Mouse (Mus musculus): ENCODE measurements around the gene Hmga1b. TPM values are rescaled to one million over a fixed set of nuclear protein-coding genes. Genes with fewer than 3 reads are reported as not detected.

The Hmga1b gene
- polyA plus RNA-seq, 1 experiment from 2014 or later: 8.3 TPM

DNA sequence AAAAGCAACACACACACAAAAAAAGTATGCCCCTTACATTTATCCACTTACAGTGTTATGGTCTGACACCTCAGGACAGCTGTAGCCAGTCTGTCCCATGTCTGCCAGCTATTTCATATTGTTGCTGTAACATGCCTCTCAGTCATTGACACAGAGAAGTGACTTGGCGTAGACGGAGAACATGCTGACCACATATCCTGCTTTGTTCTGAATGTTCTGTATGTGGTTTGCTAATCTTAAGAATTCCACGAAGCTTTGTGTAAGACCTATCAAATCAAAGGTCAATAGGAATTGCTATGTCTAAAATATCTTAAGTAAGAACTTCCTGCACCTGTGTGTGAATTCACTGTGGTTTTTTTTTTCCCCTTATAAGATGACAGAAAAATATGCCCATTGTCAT lies 35.6 kb downstream of the Hmga1b start:
- no peak for DNase-seq (ENCODE audit: low spot score)
- Histone ChIP-seq H3K27me3 (ENCODE audit: control insufficient read depth, insufficient read depth, low read length) (no peaks in the 10 kb centered on the region), H3K4me1 (replicated peaks; ENCODE audit: control insufficient read depth, insufficient read depth, low read length) (peaks cover 11% of the 10 kb centered on the region; the same call in 1 of the 2 replicates), H3K4me2 (ENCODE audit: low read depth, low read length, severe bottlenecking) (no peak overlapping the region), H3K9me3 (ENCODE audit: control insufficient read depth, low read length) (no peaks in the 10 kb centered on the region), H3K27ac (ENCODE audit: low read depth, low read length) (no peak overlapping the region), H3K4me3 (ENCODE audit: low read depth, low read length) (no peak overlapping the region), H3K36me3 (ENCODE audit: control insufficient read depth, insufficient read depth, low read length) (peaks cover 4% of the 10 kb centered on the region), H3K9ac (ENCODE audit: low read length) (no peak overlapping the region)
- 91% methylated on average over 3 of the region's 3 CpGs for WGBS
- ATAC-seq (replicated peaks; ENCODE audit: low FRiP score): no peak

DNA sequence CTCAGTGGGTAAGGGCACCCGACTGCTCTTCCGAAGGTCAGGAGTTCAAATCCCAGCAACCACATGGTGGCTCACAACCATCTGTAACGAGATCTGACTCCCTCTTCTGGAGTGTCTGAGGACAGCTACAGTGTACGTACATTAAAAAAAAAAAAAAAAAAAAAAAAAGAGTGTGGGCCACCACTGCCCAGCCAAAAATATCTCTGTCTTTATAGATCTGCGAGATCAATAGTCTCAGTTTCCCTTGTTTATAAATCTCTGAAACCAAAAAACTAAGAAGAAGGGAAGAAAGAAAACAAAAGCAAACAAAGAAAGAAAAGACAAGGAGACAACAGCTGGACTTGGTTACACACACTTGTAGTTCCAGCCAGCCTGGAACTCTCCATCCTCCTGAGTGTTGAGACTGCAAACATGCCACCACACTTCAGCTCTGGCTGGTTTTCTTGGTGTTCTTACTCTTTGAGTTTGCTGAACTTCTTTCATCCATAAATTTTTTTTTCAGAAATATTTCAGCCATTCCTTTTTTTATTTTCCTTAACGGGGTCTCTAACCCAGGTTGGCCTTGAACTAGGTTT lies 36.8 kb downstream of the Hmga1b start:
- Histone ChIP-seq H3K9ac (ENCODE audit: low read length) (no peak overlapping the region; the same call in 1 of the 2 replicates), H3K27ac (ENCODE audit: low read depth, low read length) (no peak overlapping the region), H3K4me3 (ENCODE audit: low read depth, low read length) (no peak overlapping the region), H3K4me1 (replicated peaks; ENCODE audit: control insufficient read depth, insufficient read depth, low read length) (peaks cover 11% of the 10 kb centered on the region; the same call in 1 of the 2 replicates), H3K4me2 (ENCODE audit: low read depth, low read length, severe bottlenecking) (no peak overlapping the region), H3K27me3 (ENCODE audit: control insufficient read depth, insufficient read depth, low read length) (no peaks in the 10 kb centered on the region), H3K9me3 (ENCODE audit: control insufficient read depth, low read length) (no peaks in the 10 kb centered on the region), H3K36me3 (ENCODE audit: control insufficient read depth, insufficient read depth, low read length) (no peaks in the 10 kb centered on the region)
- DNase-seq (ENCODE audit: low spot score) (no peak), ATAC-seq (replicated peaks; ENCODE audit: low FRiP score) (no peak)
- WGBS: 75% methylated on average over 6 of the region's 6 CpGs

DNA sequence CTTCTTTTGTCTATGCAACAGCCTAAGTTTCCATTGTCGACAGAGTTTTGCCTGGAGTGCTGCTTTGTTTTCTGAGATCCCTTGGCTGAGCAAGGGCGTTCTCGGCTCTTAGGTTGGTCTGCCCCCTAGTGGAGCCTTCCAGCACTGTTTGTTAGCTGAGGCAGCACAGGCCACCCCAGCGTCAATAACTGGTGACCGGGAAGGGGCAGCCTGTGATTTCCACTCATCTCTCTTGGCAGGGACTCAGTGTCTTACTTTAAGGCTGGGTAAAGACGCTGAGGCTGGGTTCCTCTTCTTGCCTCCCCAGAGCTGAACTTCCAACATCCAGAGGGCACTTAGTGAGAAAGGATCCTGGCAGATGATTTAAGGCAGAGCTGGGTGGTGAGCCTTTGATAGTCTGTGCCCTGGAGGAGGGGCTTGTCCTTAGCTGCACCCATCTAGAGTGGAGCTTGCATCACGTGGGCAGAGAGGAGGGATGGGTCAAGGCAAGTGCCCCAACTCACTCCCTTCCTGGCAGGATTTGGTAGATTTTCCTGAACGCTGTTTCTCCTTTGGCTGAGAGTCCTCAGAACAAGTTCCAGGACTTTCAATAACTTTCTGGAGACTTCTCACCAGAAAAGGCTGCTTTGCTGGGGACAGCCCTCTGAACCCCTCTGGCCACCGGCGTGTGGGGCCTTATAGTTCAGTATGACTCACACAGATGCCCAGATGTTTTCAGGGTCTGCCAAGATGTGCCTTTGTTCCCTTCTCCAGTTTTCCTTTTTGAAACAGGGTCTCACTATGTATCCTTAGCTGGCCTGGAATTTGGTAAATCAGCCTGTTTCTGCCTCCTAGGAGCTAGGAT lies 37.7 kb downstream of the Hmga1b start:
- Histone ChIP-seq H3K4me3 (ENCODE audit: low read depth, low read length) (no peak overlapping the region), H3K9me3 (ENCODE audit: control insufficient read depth, low read length) (no peaks in the 10 kb centered on the region), H3K4me2 (ENCODE audit: low read depth, low read length, severe bottlenecking) (no peak overlapping the region), H3K9ac (ENCODE audit: low read length) (peak overlapping the region; percentile 39; the same call in 1 of the 2 replicates), H3K27me3 (ENCODE audit: control insufficient read depth, insufficient read depth, low read length) (no peaks in the 10 kb centered on the region), H3K27ac (ENCODE audit: low read depth, low read length) (no peak overlapping the region), H3K4me1 (replicated peaks; ENCODE audit: control insufficient read depth, insufficient read depth, low read length) (peaks cover 7% of the 10 kb centered on the region; the same call in 1 of the 2 replicates), H3K36me3 (ENCODE audit: control insufficient read depth, insufficient read depth, low read length) (no peaks in the 10 kb centered on the region; the same call in 1 of the 2 replicates)
- ATAC-seq (replicated peaks; ENCODE audit: low FRiP score) (peak; percentile 51), DNase-seq (ENCODE audit: low spot score) (peak; percentile 92)
- WGBS: 12% methylated on average over 10 of the region's 10 CpGs

DNA sequence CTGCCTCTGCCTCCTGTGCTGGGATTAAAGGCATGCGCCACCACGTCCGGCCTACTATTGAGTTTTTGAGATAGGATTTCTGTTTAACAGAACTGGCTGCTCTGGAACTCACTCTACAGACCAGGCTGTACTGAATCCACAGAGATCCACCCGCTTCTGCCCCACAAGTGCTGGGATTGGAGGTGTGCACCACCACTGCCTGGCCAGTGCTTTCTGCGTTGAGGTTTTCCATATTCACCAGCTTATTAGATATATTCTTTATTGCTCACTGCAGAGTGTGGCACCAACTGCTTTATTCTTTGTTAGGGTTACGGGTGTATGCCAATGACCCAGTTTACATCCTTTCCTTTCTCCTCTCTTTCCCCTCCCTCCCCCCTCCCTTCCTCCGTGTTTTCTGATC lies 41.7 kb downstream of the Hmga1b start:
- Histone ChIP-seq H3K9ac (ENCODE audit: low read length) (no peak overlapping the region), H3K36me3 (ENCODE audit: control insufficient read depth, insufficient read depth, low read length) (peaks cover 22% of the 10 kb centered on the region), H3K4me1 (replicated peaks; ENCODE audit: control insufficient read depth, insufficient read depth, low read length) (0 out of 2 replicates have a peak, but pooled peaks cover 2% of the 10 kb centered on the region), H3K27me3 (ENCODE audit: control insufficient read depth, insufficient read depth, low read length) (no peaks in the 10 kb centered on the region), H3K27ac (ENCODE audit: low read depth, low read length) (no peak overlapping the region), H3K9me3 (ENCODE audit: control insufficient read depth, low read length) (no peaks in the 10 kb centered on the region), H3K4me3 (ENCODE audit: low read depth, low read length) (no peak overlapping the region), H3K4me2 (ENCODE audit: low read depth, low read length, severe bottlenecking) (no peak overlapping the region)
- ATAC-seq (replicated peaks; ENCODE audit: low FRiP score): no peak
- no peak for DNase-seq (ENCODE audit: low spot score)
- 84% methylated on average over 7 of the region's 7 CpGs for WGBS

DNA sequence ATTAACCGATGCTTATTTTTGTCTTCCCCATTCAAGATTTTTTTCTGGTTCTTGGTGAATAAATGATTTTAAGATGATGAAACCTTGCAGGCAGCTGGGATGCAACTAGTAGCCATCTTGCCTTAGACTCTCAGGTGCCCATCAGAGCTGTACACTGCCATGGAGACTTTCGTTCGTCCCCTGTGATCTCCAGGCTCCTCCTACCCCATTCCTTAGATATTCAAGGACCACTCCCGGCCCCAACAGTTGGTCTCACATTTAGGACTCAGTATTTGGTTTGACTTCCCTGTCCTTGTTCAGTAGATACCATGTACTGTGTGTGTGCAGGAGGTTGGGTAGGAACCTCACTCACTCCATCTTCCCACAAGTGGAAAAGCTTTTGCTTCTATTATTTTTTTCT lies 42.2 kb downstream of the Hmga1b start:
- Histone ChIP-seq H3K4me3 (ENCODE audit: low read depth, low read length) (no peak overlapping the region), H3K27me3 (ENCODE audit: control insufficient read depth, insufficient read depth, low read length) (no peaks in the 10 kb centered on the region), H3K27ac (ENCODE audit: low read depth, low read length) (no peak overlapping the region), H3K9me3 (ENCODE audit: control insufficient read depth, low read length) (no peaks in the 10 kb centered on the region), H3K4me2 (ENCODE audit: low read depth, low read length, severe bottlenecking) (no peak overlapping the region), H3K4me1 (replicated peaks; ENCODE audit: control insufficient read depth, insufficient read depth, low read length) (0 out of 2 replicates have a peak, but pooled peaks cover 2% of the 10 kb centered on the region), H3K9ac (ENCODE audit: low read length) (no peak overlapping the region), H3K36me3 (ENCODE audit: control insufficient read depth, insufficient read depth, low read length) (peaks cover 26% of the 10 kb centered on the region)
- ATAC-seq (replicated peaks; ENCODE audit: low FRiP score): no peak
- no peak for DNase-seq (ENCODE audit: low spot score)
- WGBS: 83% methylated on average over 4 of the region's 4 CpGs

DNA sequence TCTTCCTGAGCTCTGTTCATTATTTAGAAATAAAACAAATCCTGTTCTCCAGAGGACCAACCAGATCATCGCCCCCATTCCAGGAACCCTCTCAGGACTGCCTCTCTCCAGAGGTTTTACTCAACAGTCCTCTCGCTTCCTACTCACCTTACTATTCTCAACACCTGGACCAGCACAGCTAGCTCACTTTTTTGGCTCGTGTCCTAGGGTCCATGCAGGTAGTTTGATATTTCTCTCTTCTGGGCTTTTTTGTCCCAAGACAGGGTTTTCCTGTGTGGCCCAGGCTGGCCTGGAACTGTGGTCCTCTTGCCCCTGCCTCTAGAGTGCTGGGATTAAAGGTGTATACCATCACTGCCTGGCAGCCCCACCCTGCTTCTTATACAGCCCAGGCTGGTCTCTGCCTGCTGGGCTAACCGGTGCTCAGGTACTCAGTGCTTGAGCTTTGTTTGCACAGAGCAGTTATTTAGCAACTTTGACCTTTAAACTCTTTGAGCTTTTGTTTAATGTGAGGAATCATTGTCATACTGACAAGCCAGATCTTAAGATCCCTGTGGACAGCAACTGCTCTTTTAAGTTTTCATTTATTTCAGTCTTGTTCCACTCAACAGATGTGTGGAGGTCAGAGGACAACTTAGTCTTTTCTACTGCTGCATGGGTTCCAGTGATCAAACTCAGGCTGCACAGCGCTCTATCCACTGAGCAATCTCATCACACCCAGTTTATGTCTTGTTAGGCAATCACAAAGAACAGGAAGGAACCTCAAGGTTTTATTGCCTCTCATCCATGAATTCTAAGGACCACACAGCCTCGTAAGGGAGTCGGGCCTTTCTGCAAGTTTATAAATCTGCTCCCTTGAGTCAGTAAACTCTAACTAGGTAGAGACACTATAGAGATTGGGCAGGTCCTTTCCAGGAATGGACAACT lies 43.0 kb downstream of the Hmga1b start:
- H3K27ac ChIP-seq (ENCODE audit: low read depth, low read length): no peak overlapping the region
- H3K36me3 ChIP-seq (ENCODE audit: control insufficient read depth, insufficient read depth, low read length): peaks cover 32% of the 10 kb centered on the region
- ATAC-seq (replicated peaks; ENCODE audit: low FRiP score) (no peak), DNase-seq (ENCODE audit: low spot score) (no peak)
- no peaks in the 10 kb centered on the region for H3K4me1 ChIP-seq (replicated peaks; ENCODE audit: control insufficient read depth, insufficient read depth, low read length)
- H3K4me3 ChIP-seq (ENCODE audit: low read depth, low read length): no peak overlapping the region
- no peaks in the 10 kb centered on the region for H3K27me3 ChIP-seq (ENCODE audit: control insufficient read depth, insufficient read depth, low read length)
- H3K9me3 ChIP-seq (ENCODE audit: control insufficient read depth, low read length): no peaks in the 10 kb centered on the region
- 89% methylated on average over 7 of the region's 7 CpGs for WGBS
- no peak overlapping the region for H3K9ac ChIP-seq (ENCODE audit: low read length)
- H3K4me2 ChIP-seq (ENCODE audit: low read depth, low read length, severe bottlenecking): no peak overlapping the region

DNA sequence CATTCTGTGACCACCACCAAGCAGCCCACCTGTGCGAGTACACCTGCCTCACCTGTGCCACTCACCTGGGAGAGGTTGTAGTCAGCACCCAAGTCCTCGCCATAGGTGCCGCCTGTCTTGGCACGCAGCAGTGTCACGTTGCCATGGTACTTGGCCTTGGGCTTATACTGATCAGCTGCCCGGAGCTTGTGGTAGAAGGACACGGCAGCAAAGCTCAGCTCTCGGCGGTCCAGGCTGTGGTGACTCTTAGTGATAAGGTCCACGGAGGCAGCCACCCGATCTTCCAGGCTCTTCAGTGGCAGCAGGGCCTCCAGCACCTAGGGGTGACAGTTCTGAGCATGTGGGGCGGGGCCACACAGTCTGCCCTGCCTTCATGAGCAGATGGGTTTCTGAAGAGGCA lies 45.4 kb downstream of the Hmga1b start:
- Histone ChIP-seq H3K27me3 (ENCODE audit: control insufficient read depth, insufficient read depth, low read length) (no peaks in the 10 kb centered on the region), H3K9me3 (ENCODE audit: control insufficient read depth, low read length) (no peaks in the 10 kb centered on the region), H3K4me1 (replicated peaks; ENCODE audit: control insufficient read depth, insufficient read depth, low read length) (no peaks in the 10 kb centered on the region), H3K27ac (ENCODE audit: low read depth, low read length) (no peak overlapping the region), H3K9ac (ENCODE audit: low read length) (no peak overlapping the region), H3K36me3 (ENCODE audit: control insufficient read depth, insufficient read depth, low read length) (peaks cover 55% of the 10 kb centered on the region), H3K4me2 (ENCODE audit: low read depth, low read length, severe bottlenecking) (no peak overlapping the region), H3K4me3 (ENCODE audit: low read depth, low read length) (no peak overlapping the region)
- no peak for ATAC-seq (replicated peaks; ENCODE audit: low FRiP score)
- 93% methylated on average over 12 of the region's 12 CpGs for WGBS
- DNase-seq (ENCODE audit: low spot score): no peak

DNA sequence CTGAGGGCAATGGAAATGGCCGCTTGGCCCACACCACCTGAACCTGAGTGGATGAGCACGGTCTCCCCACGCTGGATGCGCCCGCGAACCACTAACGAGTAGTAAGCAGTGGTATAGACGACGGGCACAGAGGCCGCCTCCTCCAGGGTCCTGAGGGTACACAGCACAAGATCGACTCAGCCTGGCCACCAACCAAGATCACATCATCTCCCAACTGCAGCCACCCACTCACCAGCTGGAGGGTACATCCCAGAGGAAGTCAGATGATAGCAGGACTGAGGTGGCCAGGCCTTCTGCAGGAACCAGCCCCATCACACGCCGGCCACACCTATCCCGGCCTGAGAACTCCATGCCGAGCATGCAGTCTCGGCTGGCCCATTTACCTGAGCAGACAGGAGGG lies 49.5 kb downstream of the Hmga1b start:
- WGBS: 94% methylated on average over 16 of the region's 16 CpGs
- H3K4me3 ChIP-seq (ENCODE audit: low read depth, low read length): no peak overlapping the region
- ATAC-seq (replicated peaks; ENCODE audit: low FRiP score) (no peak), DNase-seq (ENCODE audit: low spot score) (no peak)
- H3K36me3 ChIP-seq (ENCODE audit: control insufficient read depth, insufficient read depth, low read length): peaks cover 88% of the 10 kb centered on the region
- no peak overlapping the region for H3K4me2 ChIP-seq (ENCODE audit: low read depth, low read length, severe bottlenecking)
- no peak overlapping the region for H3K9ac ChIP-seq (ENCODE audit: low read length)
- H3K4me1 ChIP-seq (replicated peaks; ENCODE audit: control insufficient read depth, insufficient read depth, low read length): no peaks in the 10 kb centered on the region
- no peaks in the 10 kb centered on the region for H3K27me3 ChIP-seq (ENCODE audit: control insufficient read depth, insufficient read depth, low read length)
- H3K27ac ChIP-seq (ENCODE audit: low read depth, low read length): no peak overlapping the region
- H3K9me3 ChIP-seq (ENCODE audit: control insufficient read depth, low read length): no peaks in the 10 kb centered on the region
